Mouse (Mus musculus): ENCODE measurements around the gene Camkk2.

Camkk2 gene

DNA sequence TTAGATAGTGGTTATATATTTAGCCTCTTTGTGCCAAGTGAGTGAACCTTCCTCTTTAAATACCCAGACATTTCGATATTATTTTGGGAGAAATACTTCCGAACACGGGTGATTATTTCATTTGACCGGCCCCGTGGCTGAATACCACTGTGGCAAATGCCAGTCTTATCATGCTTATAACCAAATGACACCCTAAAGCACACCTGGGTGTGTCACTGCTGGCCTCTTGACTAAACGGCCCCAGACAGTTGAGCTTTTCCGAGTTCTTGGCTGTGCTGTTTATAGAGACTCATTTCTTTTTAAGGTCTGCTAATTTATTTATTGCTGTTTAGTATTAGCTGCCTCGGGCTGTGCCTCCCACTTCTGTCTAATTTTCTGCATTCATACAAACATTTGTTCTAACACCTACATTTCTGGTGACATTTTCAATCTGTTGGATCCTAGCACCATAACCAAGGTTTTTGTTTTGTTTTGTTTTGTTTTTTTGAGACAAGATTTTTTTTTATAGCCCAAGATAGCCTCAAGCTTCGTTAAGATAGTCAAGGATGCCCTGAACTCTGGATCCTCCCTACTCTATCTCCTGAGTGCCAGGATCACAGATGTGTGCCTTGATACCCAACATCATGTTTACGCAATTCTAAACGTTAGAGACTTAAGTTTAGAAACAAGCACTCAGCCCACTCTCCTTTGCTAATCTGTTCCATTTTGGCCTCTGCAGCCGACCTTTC is 78.9 kb downstream of the Camkk2 start:
- DNase-seq (ENCODE audit: low read depth, low spot score) = no peak

DNA sequence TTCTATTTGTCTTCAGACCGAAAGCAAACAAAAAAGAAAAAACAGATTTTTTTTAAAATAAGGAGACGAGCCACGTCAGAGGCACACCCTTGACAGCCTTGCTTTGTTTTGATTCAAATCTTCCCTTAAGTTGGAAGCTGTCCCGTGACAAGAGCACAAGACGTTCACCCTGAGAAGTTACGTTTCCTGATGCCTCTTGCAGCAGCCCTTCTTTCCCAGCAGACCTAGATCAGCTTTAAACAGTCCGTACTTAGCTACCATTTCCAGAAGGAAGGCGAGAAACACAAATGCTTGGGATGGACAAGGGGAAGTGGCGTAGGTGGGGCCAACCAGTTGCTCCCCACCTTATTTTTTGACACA is 80.5 kb downstream of the Camkk2 start:
- no peak for DNase-seq (ENCODE audit: low read depth, low spot score)

DNA sequence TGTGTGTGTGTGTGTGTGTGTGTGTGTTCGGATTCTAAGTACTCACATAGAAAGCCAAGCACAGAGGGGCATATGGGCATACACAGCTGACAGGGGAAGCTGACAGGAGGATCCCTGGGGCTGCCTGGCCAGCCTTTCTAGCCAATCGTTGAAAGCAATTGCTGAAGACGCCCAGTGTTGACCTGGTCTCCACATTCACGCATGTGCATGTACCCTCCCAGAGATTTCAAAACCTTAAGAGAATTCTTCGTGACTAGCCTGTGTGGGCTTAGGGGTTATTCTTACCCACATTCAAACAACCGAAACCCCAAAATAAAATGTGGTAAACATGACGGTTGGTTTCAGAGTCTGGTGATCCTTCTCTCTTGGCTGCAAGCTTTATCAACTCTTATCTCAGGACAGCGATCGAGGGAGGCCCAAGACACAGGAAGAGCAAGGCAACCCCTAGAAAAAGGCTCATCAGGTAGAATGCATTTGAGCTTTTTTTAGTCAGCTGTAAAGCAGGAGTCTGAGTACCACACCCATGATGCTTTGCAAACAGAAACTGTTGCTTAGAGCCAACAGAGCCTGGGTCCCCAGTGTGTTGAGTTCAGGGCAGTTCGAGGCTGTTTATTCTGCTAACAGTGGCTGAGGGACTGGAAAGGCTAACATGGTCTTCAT is 81.0 kb downstream of the Camkk2 start:
- no peak for DNase-seq (ENCODE audit: low read depth, low spot score)

DNA sequence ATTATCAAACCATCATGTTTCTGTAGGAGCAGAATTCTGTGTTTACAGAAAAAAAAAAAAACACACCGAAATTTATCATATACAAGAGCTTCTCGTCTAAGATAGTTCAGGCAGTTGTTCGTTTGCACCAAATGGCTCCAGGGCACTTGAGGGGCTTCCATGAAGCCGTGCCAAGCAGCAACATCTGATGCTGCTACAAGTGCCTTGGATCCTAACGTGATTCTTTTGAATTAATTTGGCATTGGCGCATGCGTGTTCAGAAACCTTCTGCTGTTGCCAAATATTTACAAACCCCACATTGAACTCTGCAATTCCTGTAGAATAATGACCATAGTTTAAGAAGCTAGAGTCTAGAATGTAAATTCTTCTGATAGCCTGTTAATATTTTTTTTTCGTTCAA is 83.7 kb downstream of the Camkk2 start:
- DNase-seq (ENCODE audit: low read depth, low spot score) = no peak

DNA sequence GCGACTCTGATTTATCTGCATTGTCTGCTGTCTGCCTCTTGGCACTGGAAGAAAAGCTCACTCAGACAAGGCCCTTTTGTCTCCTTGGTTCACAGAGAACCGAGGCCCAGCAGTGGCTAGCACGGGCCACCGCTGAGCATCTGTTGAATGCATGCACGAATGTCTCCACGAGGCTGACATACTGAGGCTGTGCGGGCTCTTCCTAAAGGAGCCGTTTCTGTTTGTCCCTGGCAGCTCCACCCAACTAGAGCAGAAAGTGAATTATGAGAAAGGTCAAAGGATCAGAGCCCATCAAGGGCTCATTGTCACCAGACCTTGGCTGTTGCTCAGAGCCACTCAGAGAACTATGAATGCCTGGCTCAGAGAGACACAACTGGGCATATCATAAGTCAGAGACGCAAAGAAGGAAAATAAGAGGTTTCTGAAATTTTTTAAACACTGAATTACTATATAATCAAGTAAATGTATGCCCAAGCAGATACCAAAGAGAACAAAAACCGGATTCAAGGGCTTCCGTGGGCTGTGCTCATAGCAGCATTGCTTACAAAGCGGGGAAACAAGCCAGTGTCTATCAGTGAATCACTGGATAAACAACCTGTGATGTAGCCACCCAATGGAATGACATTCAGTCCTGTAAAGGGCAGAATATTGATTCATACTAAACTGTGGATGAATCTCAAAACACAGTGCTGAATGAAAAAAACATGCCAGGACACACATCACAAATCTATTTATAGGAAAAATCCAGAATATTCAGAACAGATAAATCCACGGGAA is 85.6 kb downstream of the Camkk2 start:
- peak; percentile 86 for DNase-seq (ENCODE audit: low read depth, low spot score)

DNA sequence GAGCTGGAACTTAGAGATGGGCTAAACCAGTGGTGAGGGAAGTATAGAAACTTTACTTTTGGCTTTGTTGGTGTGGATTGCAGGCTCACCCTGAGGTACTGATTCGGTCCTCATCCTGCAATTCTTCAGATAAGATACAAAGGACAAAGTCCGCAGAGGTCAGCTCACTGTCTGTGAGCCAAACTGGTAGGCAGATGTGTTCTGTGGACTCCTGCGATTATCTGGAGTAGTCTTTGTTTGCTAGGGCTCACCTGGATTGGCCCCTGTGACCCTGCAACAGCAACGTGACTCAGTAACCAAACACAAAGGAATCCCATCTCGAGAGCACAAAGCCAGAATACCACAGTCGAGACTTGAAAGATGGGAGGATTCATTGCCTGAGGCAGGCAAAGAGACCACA is 88.7 kb downstream of the Camkk2 start:
- no peak for DNase-seq (ENCODE audit: low read depth, low spot score)

DNA sequence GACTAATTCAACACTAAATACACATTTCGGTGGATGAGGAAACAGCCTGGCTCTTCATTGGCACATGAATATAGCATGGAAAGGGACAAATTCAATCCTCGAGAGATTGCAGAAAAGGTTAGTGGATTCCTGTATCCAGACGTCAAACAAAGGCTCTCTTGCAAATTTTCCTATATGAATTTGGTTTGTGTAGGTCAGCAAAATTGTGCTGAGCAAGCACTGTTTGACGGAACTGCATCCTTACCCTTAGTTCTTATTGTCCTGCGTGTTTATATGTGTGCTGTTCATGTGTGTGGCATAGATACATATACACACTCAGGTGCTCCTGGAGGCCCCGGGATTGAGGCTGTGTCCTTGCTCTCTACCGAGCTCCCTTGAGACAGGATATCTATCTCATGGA is 90.1 kb downstream of the Camkk2 start:
- DNase-seq (ENCODE audit: low read depth, low spot score) = no peak

DNA sequence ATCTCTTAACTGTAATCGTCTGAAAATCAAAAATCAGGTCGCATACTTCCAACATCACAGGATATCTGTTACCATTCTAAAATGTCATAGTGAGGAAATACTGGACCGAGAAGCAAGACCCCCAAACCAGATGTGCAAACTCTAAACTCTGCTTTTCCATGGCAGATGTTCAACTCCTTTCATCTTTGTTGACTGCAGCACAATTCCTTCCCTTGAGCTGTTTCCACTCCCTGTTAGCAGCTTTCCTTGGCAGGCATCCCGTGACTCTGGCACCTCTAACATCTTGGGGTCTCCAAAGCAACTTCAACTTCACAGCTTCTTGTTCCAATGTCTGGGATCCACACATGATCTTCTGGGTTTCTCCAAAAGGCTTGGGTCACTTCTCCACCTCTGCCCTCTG is 91.8 kb downstream of the Camkk2 start:
- DNase-seq (ENCODE audit: low read depth, low spot score) = no peak

DNA sequence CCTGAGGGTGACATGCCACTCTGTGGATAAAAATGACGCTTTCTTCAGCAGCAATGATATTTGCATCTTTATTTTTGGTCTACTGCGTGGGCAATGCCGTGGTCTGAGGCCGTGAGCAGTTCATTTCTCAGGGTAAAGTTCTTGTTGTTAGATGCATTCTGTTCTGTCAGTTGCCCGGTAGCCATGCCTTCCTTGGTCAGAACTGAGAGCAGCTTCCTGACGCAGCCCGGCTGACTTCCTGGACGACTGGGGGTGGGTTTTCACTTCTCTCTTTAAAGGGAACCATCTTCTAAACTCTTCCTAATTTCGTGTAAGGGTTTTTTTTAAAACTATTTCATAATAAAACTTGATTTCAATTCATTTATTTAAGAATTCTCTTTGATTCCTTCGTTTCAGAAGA is 95.3 kb downstream of the Camkk2 start:
- DNase-seq (ENCODE audit: low read depth, low spot score) = no peak

DNA sequence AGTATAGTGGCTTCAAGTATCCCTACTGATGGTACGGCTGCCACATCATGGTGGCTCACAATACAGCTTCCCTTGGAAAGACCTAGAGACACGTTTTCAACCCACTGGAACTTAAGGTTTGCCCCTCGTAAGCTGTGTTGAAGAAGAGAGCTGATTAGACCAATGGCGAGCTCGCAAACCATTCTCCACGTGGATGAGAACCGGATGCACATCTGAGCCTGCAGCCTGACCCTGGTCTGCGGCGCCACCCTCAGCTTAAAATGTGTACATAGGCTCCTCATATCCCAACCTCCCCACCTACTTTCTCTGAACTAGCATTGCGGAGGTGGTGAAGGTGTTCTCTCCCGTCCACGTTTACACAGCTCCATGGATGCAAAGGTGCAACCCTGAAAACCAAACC is 97.9 kb downstream of the Camkk2 start:
- DNase-seq (ENCODE audit: low read depth, low spot score) = no peak
